Mouse (Mus musculus) T-helper 1 cell (primary cell): ENCODE data around the gene Sfta2.

ENCODE experiments used
- in situ Hi-C: fragments of 300-600 bp; cut with MboI, MseI; formaldehyde crosslinking; loops from one replicate; pipeline ENCODE4 v1.15.1; 2025; ENCODE audit warnings: high pct_unique_total_duplicates

Sfta2 gene

GRCm38 (mm10) chr17:35601249-35601648 lies at the start of gene Sfta2:
Sfta2 (plus strand) TSS chr17:35601549.
- in situ Hi-C loops, result no loop called here

GRCm38 (mm10) chr17:35551881-35552414 lies 49.4 kb upstream of the Sfta2 start, which contains the start of gene Cdsn:
Cdsn (plus strand) TSS chr17:35552128.
- in situ Hi-C loops, result no loop called here

- in situ Hi-C loops, result no loop called here
Measured at GRCm38 (mm10) chr17:35554321-35554720, 47.0 kb upstream of the Sfta2 start.

GRCm38 (mm10) chr17:35554761-35555397 lies 46.5 kb upstream of the Sfta2 start:
- in situ Hi-C loops, result no loop called here

GRCm38 (mm10) chr17:35556186-35556765 lies 45.1 kb upstream of the Sfta2 start:
- in situ Hi-C loops, result no loop called here

- in situ Hi-C loops, result no loop called here
Measured at GRCm38 (mm10) chr17:35556812-35557211, 44.5 kb upstream of the Sfta2 start.

- in situ Hi-C loops, result no loop called here
Measured at GRCm38 (mm10) chr17:35557351-35557750, 44.0 kb upstream of the Sfta2 start.

- in situ Hi-C loops, result no loop called here
Measured at GRCm38 (mm10) chr17:35558216-35558615, 43.1 kb upstream of the Sfta2 start.

- in situ Hi-C loops, result no loop called here
Measured at GRCm38 (mm10) chr17:35567150-35567549, 34.2 kb upstream of the Sfta2 start, which contains the start of gene 2300002M23Rik. 2300002M23Rik (plus strand) TSS chr17:35567450.

- in situ Hi-C loops, result no loop called here
Measured at GRCm38 (mm10) chr17:35567767-35568166, 33.6 kb upstream of the Sfta2 start.

- in situ Hi-C loops, result no loop called here
Measured at GRCm38 (mm10) chr17:35569091-35569944, 32.0 kb upstream of the Sfta2 start.

- in situ Hi-C loops, result no loop called here
Measured at GRCm38 (mm10) chr17:35570836-35571235, 30.5 kb upstream of the Sfta2 start.

GRCm38 (mm10) chr17:35571477-35571876 lies 29.9 kb upstream of the Sfta2 start:
- in situ Hi-C loops, result no loop called here

GRCm38 (mm10) chr17:35578211-35578610 lies 23.1 kb upstream of the Sfta2 start:
- in situ Hi-C loops, result no loop called here

- in situ Hi-C loops, result no loop called here
Measured at GRCm38 (mm10) chr17:35582900-35583299, 18.4 kb upstream of the Sfta2 start.

GRCm38 (mm10) chr17:35584330-35584937 lies 16.9 kb upstream of the Sfta2 start:
- in situ Hi-C loops, result no loop called here

- in situ Hi-C loops, result no loop called here
Measured at GRCm38 (mm10) chr17:35587291-35587690, 14.1 kb upstream of the Sfta2 start.

GRCm38 (mm10) chr17:35588387-35588786 lies 13.0 kb upstream of the Sfta2 start:
- in situ Hi-C loops, result no loop called here

GRCm38 (mm10) chr17:35590410-35591218 lies 10.7 kb upstream of the Sfta2 start:
- in situ Hi-C loops, result no loop called here

GRCm38 (mm10) chr17:35591219-35591578 lies 10.2 kb upstream of the Sfta2 start:
- in situ Hi-C loops, result no loop called here

GRCm38 (mm10) chr17:35591731-35592130 lies 9.6 kb upstream of the Sfta2 start:
- in situ Hi-C loops, result no loop called here
